Mouse (Mus musculus) left cerebral cortex, postnatal 36 days (tissue): ENCODE measurements around the gene Krt75. TPM values are rescaled to one million over a fixed set of nuclear protein-coding genes. Genes with fewer than 3 reads are reported as not detected.

Experiments
- DNase-seq, 2 experiments: peaks; one replicate each; pipeline ENCODE4 v3.0.0; 2021 to 2022; ENCODE audit warnings: low spot score in 2 of 2, mixed read lengths in 1 of 2
- intact Hi-C: fragments of 180-260 bp; cut with DNase I; formaldehyde crosslinking; loops from one replicate; pipeline ENCODE4 v1.15.1; 2025
- total RNA-seq, 2 experiments: library from RNA; stranded (reverse); gene quantifications; 2 replicates each; pipeline ENCODE4 v1.2.3; 2021

Krt75 gene
- total RNA-seq, result not detected

GRCm38 (mm10) chr15:101573796-101574345 lies at the start of gene Krt75:
Gene Krt75, minus strand, starts transcription at chr15:101573904.
- intact Hi-C loops, result no loop called here

GRCm38 (mm10) chr15:101599123-101599522 lies 25.4 kb upstream of the Krt75 start:
- DNase-seq, result no peak
- intact Hi-C loops, result no loop called here

More at GRCm38 (mm10) chr15:101573796-101574345, at the start of gene Krt75:
- no peak for DNase-seq

GRCm38 (mm10) chr15:101588216-101588615 lies 14.5 kb upstream of the Krt75 start:
- DNase-seq, result no peak
- intact Hi-C loops, result no loop called here

- DNase-seq, result no peak
- intact Hi-C loops, result no loop called here
Measured at GRCm38 (mm10) chr15:101584456-101584855, 10.8 kb upstream of the Krt75 start.

GRCm38 (mm10) chr15:101583211-101583965 lies 9.7 kb upstream of the Krt75 start:
- intact Hi-C loops, result no loop called here
- no peak for DNase-seq

GRCm38 (mm10) chr15:101581701-101582100 lies 8.0 kb upstream of the Krt75 start:
- intact Hi-C loops, result no loop called here
- DNase-seq, result peak in 1 of 2 experiments; percentile 14

GRCm38 (mm10) chr15:101575506-101575905 lies 1.8 kb upstream of the Krt75 start:
- intact Hi-C loops, result no loop called here
- no peak for DNase-seq

- DNase-seq, result no peak
- intact Hi-C loops, result no loop called here
Measured at GRCm38 (mm10) chr15:101567780-101568179, 5.9 kb downstream of the Krt75 start.

- intact Hi-C loops, result no loop called here
- DNase-seq, result no peak
Measured at GRCm38 (mm10) chr15:101562850-101563249, 10.9 kb downstream of the Krt75 start, which contains the start of gene Krt90. Gene Krt90, minus strand, starts transcription at chr15:101562950.

- no peak for DNase-seq
- intact Hi-C loops, result no loop called here
Measured at GRCm38 (mm10) chr15:101558034-101558646, 15.6 kb downstream of the Krt75 start.

- DNase-seq, result peak; percentile 15 to 31
- intact Hi-C loops, result no loop called here
Measured at GRCm38 (mm10) chr15:101553169-101553568, 20.5 kb downstream of the Krt75 start.

GRCm38 (mm10) chr15:101552188-101552587 lies 21.5 kb downstream of the Krt75 start:
- intact Hi-C loops, result no loop called here
- DNase-seq, result no peak

GRCm38 (mm10) chr15:101550567-101550966 lies 23.1 kb downstream of the Krt75 start, which contains the start of gene Krt82:
Gene Krt82, minus strand, starts transcription at chr15:101550667.
- no peak for DNase-seq
- intact Hi-C loops, result no loop called here

GRCm38 (mm10) chr15:101544478-101544877 lies 29.2 kb downstream of the Krt75 start:
- intact Hi-C loops, result no loop called here
- DNase-seq, result no peak

- intact Hi-C loops, result no loop called here
- DNase-seq, result no peak
Measured at GRCm38 (mm10) chr15:101542543-101542942, 31.2 kb downstream of the Krt75 start.

GRCm38 (mm10) chr15:101538580-101538900 lies 35.2 kb downstream of the Krt75 start:
- intact Hi-C loops, result no loop called here
- no peak for DNase-seq

- intact Hi-C loops, result no loop called here
- no peak for DNase-seq
Measured at GRCm38 (mm10) chr15:101537864-101538579, 35.7 kb downstream of the Krt75 start.

- intact Hi-C loops, result no loop called here
- peak in 1 of 2 experiments; percentile 16 for DNase-seq
Measured at GRCm38 (mm10) chr15:101536054-101536850, 37.5 kb downstream of the Krt75 start.

GRCm38 (mm10) chr15:101532720-101533119 lies 41.0 kb downstream of the Krt75 start, which contains the start of gene Krt84:
Gene Krt84, minus strand, starts transcription at chr15:101532820.
- intact Hi-C loops, result no loop called here

More at GRCm38 (mm10) chr15:101532720-101533119, 41.0 kb downstream of the Krt75 start, which contains the start of gene Krt84:
- DNase-seq, result no peak
